Mouse (Mus musculus): ENCODE results near the gene Tap1. TPM values are rescaled to one million over a fixed set of nuclear protein-coding genes. Genes with fewer than 3 reads are reported as not detected.

Tap1 gene
- polyA plus RNA-seq, 1 experiment from 2014 or later = 3.5 TPM

GRCm38 (mm10) chr17:34240916-34241315 lies 53.6 kb downstream of the Tap1 start:
- Histone ChIP-seq H3K36me3 (no peaks in the 10 kb centered on the region), H3K27me3 (replicated peaks) (no peaks in the 10 kb centered on the region), H3K4me3 (replicated peaks) (no peak overlapping the region), H3K9me3 (replicated peaks) (no peaks in the 10 kb centered on the region; the same call in 1 of the 2 replicates), H3K4me1 (no peaks in the 10 kb centered on the region), H3K4me2 (no peak overlapping the region), H3K27ac (replicated peaks) (no peak overlapping the region), H3K9ac (replicated peaks) (no peak overlapping the region)
- 84% methylated on average over 6 of the region's 6 CpGs for WGBS
- ATAC-seq (ENCODE audit: low FRiP score) = no peak

- WGBS = 80% methylated on average over 4 of the region's 4 CpGs
- Histone ChIP-seq H3K36me3 (no peaks in the 10 kb centered on the region), H3K4me3 (replicated peaks) (no peak overlapping the region), H3K9me3 (replicated peaks) (no peaks in the 10 kb centered on the region; the same call in 1 of the 2 replicates), H3K4me2 (no peak overlapping the region), H3K27me3 (replicated peaks) (no peaks in the 10 kb centered on the region), H3K4me1 (no peaks in the 10 kb centered on the region), H3K9ac (replicated peaks) (no peak overlapping the region), H3K27ac (replicated peaks) (no peak overlapping the region)
- no peak for ATAC-seq (ENCODE audit: low FRiP score)
Observed at GRCm38 (mm10) chr17:34244656-34245055, 57.3 kb downstream of the Tap1 start.

Other genes starting within 250 kb of the Tap1 start
- 173 and 183 TPM in 2 replicates for gene Pfdn6, start 247.2 kb upstream of the Tap1 start, polyA plus RNA-seq (2015; fragmentation: Nextera tagmentation; extraction: Ambion mirVana)
- gene Wdr46, start 246.9 kb upstream of the Tap1 start, polyA plus RNA-seq (2015; fragmentation: Nextera tagmentation; extraction: Ambion mirVana) = 25.1 and 29.3 TPM in 2 replicates
- gene B3galt4, start 236.1 kb upstream of the Tap1 start, polyA plus RNA-seq (2015; fragmentation: Nextera tagmentation; extraction: Ambion mirVana) = 11.9 and 13.1 TPM in 2 replicates
- gene Vps52, start 231.7 kb upstream of the Tap1 start, polyA plus RNA-seq (2015; fragmentation: Nextera tagmentation; extraction: Ambion mirVana) = 72.3 and 75.7 TPM in 2 replicates
- 778 and 1,050 TPM in 2 replicates for gene Rps18, start 231.6 kb upstream of the Tap1 start, polyA plus RNA-seq (2015; fragmentation: Nextera tagmentation; extraction: Ambion mirVana)
- 19.8 and 88.0 TPM in 2 replicates for gene H2-K1, start 187.2 kb upstream of the Tap1 start, polyA plus RNA-seq (2015; fragmentation: Nextera tagmentation; extraction: Ambion mirVana)
- 21.9 and 24.4 TPM in 2 replicates for gene Ring1, start 162.9 kb upstream of the Tap1 start, polyA plus RNA-seq (2015; fragmentation: Nextera tagmentation; extraction: Ambion mirVana)
- gene H2-Ke6, start 159.5 kb upstream of the Tap1 start, polyA plus RNA-seq (2015; fragmentation: Nextera tagmentation; extraction: Ambion mirVana) = 68.4 and 71.4 TPM in 2 replicates
- 167 and 170 TPM in 2 replicates for gene Slc39a7, start 155.9 kb upstream of the Tap1 start, polyA plus RNA-seq (2015; fragmentation: Nextera tagmentation; extraction: Ambion mirVana)
- gene Rxrb, start 155.7 kb upstream of the Tap1 start, polyA plus RNA-seq (2015; fragmentation: Nextera tagmentation; extraction: Ambion mirVana) = 54.4 and 57.7 TPM in 2 replicates
- gene Col11a2, start 148.1 kb upstream of the Tap1 start, polyA plus RNA-seq (2015; fragmentation: Nextera tagmentation; extraction: Ambion mirVana) = 8.3 and 9.4 TPM in 2 replicates
- 0.19 and 2.5 TPM in 2 replicates for gene H2-Oa, start 95.2 kb upstream of the Tap1 start, polyA plus RNA-seq (2015; fragmentation: Nextera tagmentation; extraction: Ambion mirVana)
- gene H2-DMa, start 68.0 kb upstream of the Tap1 start, polyA plus RNA-seq (2015; fragmentation: Nextera tagmentation; extraction: Ambion mirVana) = 19.8 and 31.3 TPM in 2 replicates
- 115 and 122 TPM in 2 replicates for gene Brd2, start 64.9 kb upstream of the Tap1 start, polyA plus RNA-seq (2015; fragmentation: Nextera tagmentation; extraction: Ambion mirVana)
- 0.17 and 5.5 TPM in 2 replicates for gene H2-DMb2, start 44.2 kb upstream of the Tap1 start, polyA plus RNA-seq (2015; fragmentation: Nextera tagmentation; extraction: Ambion mirVana)
- 0.29 and 4.2 TPM in 2 replicates for gene H2-DMb1, start 34.5 kb upstream of the Tap1 start, polyA plus RNA-seq (2015; fragmentation: Nextera tagmentation; extraction: Ambion mirVana)
- gene Psmb9, start 211 bp downstream of the Tap1 start, polyA plus RNA-seq (2015; fragmentation: Nextera tagmentation; extraction: Ambion mirVana) = 2.1 and 35.0 TPM in 2 replicates
- 3.8 and 80.4 TPM in 2 replicates for gene Psmb8, start 10.2 kb downstream of the Tap1 start, polyA plus RNA-seq (2015; fragmentation: Nextera tagmentation; extraction: Ambion mirVana)
- gene Tap2, start 16.0 kb downstream of the Tap1 start, polyA plus RNA-seq (2015; fragmentation: Nextera tagmentation; extraction: Ambion mirVana) = 1.9 and 15.0 TPM in 2 replicates
- 0.08 and 0.26 TPM in 2 replicates for gene H2-Ob, start 51.4 kb downstream of the Tap1 start, polyA plus RNA-seq (2015; fragmentation: Nextera tagmentation; extraction: Ambion mirVana)
- gene H2-Ab1, start 70.1 kb downstream of the Tap1 start, polyA plus RNA-seq (2015; fragmentation: Nextera tagmentation; extraction: Ambion mirVana) = 1.4 and 189 TPM in 2 replicates
- gene H2-Aa, start 100.3 kb downstream of the Tap1 start, polyA plus RNA-seq (2015; fragmentation: Nextera tagmentation; extraction: Ambion mirVana) = 0.97 and 82.8 TPM in 2 replicates
- gene H2-Eb1, start 118.3 kb downstream of the Tap1 start, polyA plus RNA-seq (2015; fragmentation: Nextera tagmentation; extraction: Ambion mirVana) = 4.0 and 55.6 TPM in 2 replicates
- 0.19 and 0.54 TPM in 2 replicates for gene H2-Eb2, start 138.1 kb downstream of the Tap1 start, polyA plus RNA-seq (2015; fragmentation: Nextera tagmentation; extraction: Ambion mirVana)
- not detected in 2 replicates for gene Btnl2, start 167.3 kb downstream of the Tap1 start, polyA plus RNA-seq (2015; fragmentation: Nextera tagmentation; extraction: Ambion mirVana)
- gene Btnl1, start 189.6 kb downstream of the Tap1 start, polyA plus RNA-seq (2015; fragmentation: Nextera tagmentation; extraction: Ambion mirVana) = not detected in 2 replicates
- gene BC051142, start 211.3 kb downstream of the Tap1 start, polyA plus RNA-seq (2015; fragmentation: Nextera tagmentation; extraction: Ambion mirVana) = 5.1 and 5.5 TPM in 2 replicates

All from neural tube, embryonic 15.5 days (tissue).